Mouse (Mus musculus): ENCODE data around the gene Tfap4.
"Not testable (repeated sequence)": the region's sequence is repeated elsewhere in the genome, so short reads cannot be mapped to it uniquely, and the experiment has no call there.

The Tfap4 gene

DNA sequence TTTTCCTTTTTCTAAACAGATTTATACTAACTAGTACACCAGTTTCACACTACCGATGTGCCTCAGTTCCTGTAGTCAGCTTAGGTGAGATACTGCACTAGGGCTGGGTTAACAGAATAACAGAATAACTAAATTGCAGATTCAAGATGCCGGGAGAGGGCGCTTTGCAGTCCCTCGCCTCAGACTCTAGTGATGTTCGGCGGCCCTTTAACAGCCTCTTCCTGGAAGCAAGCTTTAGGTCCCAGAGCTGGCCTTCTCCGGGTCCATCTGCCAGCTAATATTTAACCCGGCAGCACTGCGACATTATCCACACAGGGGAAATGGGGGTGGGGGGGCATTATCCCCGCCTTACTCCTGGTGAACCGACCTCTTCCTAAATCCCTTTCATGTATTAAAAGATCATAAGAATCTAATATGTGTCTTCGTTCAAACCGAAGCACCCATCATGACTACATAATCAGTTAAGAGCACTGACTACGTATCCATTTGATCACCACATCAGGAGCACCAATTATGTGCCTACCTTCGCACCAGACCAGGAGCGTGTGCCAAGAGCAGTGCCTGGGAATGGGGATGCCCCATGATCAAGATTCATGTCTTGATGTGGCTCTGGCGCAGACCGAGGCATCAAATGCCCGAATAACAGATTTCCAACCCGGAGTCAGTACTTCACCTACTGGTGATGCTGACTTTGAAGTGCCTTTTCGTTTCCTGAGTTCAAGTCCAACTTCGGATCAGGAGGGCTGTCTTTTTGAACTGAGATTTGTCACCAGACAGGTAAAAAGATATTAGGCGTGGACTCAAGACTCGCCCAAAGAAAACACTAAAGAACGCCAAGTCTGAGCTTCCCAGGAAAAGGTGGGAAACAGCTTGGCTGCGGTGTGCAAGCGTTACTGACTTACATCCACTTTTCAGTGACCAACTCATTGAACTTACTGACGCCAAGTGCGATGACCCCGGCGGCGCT is 33.5 kb upstream of the Tfap4 start:
- peak; percentile 88 for DNase-seq

DNA sequence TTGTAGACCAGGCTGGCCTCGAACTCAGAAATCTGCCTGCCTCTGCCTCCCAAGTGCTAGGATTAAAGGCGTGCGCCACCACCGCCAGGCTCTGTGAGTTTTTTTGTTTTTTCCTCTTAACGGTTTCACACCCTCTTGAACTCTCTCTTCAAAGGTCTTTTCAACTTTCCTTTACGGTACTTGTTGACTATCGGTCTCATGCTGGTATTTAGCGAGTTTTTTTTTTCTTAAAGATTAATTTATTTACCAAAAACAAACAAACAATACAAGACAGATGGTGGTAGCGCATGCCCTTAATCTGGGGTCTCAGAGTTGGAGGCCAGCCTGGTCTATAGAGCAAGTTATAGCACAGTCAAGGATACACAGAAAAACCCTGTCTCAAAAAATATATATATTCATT is 30.6 kb upstream of the Tfap4 start:
- DNase-seq: no peak

DNA sequence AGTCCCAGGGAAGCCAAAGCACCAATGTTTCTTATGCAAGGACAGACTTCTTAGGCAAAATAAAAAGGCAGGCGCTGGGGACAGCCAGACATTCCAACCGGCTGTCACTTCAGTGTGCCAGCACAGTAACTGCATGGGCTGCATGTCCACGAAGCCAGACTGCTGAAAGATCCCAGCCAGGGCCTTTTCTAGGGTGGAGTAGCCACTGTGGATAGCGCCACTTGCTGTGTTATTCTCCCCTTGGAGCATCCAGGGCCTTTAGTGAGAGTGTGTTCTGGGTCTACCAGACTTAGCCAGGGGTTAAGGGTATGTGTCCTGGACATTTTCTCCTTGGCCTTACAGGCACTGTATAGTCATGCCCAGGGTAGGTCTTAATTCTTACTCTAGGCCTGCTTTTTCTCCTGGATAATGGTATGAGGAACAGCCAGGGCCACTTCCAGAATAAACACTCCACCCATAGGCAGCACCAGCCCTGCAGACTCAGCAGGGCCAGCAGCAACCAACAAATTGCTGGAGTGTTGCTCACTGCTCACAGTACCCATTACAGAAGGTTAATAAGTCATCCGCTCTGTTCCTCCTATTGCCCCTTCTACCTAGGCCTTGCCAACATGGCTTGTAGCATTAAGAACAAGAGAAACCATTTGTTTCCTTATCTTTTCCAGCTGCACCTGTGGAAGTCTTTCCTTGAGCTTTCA is 28.0 kb upstream of the Tfap4 start:
- peak; percentile 58 for DNase-seq

DNA sequence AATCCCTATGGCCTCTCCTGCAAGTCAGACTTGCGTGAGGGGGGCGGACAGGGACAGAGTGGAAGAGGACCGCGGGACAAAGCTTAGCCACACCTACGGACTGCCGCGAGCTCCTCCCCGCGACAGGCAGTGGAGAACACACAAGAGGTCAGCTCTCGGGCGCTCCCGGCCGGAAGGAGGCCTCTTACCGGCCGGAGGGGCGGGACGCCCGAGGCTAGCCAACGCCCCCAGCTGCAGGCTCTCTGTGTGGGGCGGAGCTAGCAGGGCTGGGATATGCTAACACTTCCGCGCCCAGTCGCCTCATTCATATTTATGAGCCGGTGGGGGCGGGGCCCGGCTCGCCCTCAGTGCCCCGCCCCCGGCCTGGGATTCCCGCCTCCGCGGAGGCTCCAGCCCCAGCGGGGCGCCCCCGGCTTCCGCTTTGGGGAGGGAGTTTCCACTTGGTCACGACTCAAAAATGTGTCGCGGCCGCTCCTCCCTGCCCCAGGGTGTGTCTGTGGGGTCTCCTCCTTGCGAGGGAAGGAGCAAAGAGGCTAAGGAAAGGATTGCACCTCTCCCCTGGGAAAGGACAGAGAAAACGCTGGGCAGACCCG is 27.0 kb upstream of the Tfap4 start:
- peak; percentile 99 for DNase-seq

DNA sequence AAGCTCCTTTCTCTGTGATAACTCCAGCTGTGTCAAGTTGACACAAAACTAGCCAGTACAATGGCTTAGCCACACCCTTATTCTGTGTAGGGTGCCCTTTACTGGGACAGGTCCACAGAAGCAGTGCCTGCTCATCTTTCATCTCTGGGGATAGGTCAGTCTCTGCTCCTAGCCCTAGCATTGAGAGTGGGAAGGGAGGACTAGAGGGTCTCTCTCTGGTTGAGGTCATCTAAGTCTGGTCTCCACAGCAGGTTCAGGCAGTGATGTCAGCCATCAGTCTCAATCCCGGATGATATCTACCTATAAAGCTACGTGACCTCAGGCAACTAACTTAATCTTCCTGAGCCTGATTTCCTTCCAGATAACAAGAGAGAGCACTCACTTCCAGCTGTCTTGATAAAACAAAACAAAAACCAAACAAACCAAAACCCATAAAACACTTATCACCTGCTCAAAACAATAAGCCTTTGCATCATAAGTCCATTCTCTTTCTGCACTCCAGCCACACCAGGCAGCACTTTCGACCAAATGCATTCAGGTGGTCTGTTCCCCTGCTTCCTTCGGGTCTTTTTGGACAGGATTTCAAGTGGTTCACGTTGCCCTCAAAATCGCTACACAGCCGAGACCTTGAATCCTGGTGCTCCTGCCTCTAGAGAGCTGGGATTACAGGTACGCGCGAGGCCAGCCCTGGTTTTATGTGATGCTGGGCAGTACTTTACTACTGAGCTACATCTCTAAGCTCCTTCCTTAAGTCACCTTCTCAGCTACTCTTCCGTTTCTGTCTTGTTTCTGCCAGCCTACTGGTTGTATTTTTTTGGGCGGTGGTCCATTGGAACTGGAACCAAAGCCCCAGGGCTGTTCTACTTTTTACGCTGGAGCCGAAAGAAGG is 26.2 kb upstream of the Tfap4 start:
- peak; percentile 46 for DNase-seq

DNA sequence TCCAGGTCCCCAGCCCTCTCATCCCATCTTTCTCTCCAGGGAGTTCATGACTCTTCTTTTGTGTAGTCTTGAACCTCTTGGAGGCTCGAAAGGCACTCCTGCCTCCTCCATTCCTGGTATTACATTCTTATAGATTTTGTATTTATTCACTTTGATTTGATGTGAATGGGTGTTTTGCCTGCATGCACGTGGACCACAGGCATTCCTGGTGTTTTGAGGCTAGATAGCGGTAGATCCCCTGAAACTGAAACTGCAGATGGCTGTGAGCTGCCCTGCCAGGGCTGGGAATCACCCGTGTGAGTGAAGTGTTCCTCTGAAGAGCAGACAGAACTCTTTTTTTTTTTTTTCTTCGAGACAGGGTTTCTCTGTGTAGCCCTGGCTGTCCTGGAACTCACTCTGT is 24.8 kb upstream of the Tfap4 start:
- no peak for DNase-seq

DNA sequence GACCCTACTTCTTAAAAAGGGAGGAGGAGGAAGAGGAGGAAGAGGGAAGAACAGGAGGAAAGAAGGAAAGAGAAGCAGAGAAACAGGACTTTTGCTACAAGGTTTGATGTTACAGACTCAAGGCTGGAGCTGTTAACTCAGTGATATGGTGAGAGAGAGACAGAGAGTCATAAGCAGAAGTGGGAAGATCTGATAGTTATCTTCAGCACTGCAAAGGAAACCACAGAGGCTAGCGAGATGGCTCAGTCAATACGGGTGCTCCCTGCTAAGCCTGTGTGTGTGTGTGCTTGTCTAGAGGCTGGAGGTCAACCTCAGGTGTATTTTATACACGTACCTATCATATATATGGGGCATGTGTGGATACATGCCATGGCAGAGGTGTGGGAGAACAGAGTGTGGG is 24.2 kb upstream of the Tfap4 start:
- DNase-seq: no peak

DNA sequence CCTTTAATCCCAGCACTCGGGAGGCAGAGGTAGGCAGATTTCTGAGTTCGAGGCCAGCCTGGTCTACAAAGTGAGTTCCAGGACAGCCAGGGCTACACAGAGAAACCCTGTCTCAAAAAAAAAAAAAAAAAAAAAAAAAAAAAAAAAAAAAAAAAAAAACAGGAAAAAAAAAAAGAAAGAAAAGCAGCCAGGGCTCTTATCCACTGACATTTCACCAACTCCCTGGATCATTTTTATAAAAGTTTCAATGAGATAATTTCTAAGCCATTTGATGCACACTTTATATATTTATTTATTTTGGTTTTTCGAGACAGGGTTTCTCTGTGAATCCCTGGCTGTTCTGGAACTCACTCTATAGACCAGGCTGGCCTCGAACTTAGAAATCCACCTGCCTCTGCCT is 21.5 kb upstream of the Tfap4 start:
- DNase-seq: not testable (repeated sequence)

DNA sequence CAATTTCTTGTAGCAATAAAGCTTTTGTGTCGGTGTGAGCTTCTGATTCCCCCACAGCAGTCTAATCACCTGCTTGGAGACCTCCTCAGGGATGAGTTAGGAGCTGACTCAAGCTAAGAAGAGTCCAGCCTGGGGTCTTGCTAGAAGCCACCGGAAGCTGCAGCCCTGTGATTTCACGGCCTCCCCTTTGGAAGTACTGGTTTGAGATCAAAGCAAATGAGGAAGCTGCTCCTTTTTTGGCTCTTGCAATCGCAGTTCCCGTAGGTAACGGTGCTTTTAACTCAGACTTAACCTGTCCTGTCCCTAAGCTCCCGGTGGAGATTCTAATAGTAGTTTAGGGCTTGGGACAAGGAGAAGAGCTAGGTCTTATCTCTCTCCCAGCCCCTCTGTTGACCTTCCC is 19.0 kb upstream of the Tfap4 start:
- DNase-seq: no peak

DNA sequence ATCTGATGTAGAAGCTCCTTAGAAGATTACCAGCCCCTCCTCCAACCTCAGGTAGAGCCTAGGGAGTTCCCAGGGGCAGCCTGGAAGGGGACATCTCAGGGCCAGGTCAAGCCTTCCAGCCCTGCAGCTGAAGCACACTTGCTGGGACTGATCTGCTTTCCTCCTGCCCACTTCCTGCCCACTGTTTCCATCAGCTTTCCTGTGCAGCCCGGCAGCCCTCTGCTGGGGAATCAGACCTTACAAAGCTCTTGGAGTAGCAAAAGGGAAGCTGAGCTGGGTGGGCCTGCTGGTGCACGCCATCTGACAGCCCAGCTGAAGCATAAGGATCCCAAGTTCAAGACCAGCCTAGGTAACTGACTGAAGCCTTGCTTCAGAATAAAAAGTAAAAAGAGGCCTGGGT is 17.2 kb upstream of the Tfap4 start:
- DNase-seq: no peak

DNA sequence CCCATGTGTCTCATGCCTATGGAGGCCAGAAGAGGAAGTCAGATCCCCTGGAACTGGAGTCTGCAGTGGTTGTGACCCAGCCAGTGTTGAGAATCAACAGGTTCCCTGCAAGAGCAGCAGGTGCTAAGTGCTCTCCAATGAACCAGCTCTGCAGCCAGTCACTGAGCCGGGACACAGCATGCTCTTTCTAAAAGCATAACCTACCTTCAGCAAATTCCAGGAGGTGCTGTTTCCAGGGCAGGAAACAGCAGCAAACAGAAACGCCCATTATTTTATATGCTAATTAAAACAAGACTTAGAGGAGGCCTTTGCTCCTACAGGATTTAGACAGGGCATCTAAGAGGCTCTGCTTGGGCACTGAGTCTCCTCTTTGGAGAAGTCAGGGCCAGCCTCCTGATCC is 16.4 kb upstream of the Tfap4 start:
- DNase-seq: no peak

DNA sequence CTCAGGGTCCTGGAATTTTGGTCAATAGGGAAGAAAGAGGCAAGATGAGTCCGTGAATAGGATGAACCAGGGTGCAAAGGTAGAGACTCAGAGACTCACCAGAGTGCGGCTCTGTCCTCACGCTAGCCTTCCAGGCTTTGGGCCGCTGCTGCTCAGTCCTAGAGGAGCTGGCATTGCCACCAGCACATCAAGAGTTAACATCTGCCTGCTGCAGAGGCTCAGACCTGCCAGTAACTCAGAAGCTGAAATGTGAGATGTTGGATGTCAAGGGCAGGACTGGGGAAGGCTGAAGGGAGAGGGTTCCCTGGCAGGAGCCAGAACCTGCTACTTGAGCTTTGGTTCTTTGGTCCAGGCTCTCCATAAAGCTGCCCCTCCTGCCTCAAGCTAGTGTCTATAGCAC is 11.1 kb upstream of the Tfap4 start:
- no peak for DNase-seq

DNA sequence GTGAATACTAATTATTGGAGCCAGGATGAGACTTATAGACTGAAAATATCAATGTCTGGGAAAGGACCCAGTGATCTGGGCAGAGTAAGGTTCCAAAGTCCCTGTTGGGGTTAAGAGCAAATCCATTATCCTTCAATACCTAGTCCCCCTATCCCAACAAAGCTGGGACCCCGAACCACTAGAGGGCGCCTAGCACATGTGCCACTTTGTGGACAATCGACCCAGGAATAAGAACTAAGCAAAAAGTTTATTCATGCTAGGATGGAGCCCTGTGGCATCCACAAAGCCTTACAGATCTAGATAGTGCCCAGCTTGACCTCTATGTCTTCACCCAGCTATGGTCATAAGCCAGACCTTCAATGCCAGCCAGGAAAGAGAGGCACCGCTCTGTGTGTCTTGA is 8.3 kb upstream of the Tfap4 start:
- DNase-seq: peak; percentile 95

DNA sequence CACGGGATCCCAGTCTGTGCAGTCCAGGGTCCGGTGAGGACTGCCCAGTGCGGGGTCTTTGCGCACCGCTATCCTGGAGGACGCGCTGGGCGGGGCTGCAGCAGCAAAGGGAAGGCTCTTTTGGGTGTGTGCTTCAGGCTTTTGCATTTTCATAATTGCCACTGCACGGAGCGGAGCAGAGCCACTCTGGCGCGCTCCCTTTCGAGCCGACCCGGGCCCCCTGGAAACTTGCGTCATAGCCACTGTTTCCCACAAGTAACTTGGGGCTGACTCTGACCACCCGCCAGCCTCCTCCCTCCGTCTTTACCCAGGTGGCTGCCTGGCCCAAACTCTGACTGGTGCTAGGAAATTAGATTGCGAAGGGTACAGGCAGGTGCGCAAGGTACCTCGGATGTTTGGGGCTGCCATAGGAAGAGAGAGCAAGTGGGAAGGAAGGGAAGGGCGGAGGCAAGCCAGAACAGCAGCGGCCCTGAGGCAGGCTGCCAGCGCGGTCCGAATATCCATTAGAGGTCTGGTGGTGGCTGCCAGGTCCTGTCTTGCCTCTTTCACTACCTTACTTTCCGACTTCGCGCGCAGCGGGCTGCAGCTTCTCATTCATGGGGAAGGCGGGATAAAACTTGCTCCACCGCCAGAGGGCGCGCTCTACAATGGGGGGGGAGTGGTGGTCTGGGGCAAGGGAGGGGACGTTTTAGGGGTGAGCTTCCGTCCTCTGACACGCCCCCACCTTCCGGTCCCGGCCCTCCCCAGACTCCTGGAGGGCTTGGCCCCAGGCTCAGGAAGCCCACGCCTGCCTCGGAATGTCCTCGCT is 695 bp upstream of the Tfap4 start:
- DNase-seq: peak; percentile 81

DNA sequence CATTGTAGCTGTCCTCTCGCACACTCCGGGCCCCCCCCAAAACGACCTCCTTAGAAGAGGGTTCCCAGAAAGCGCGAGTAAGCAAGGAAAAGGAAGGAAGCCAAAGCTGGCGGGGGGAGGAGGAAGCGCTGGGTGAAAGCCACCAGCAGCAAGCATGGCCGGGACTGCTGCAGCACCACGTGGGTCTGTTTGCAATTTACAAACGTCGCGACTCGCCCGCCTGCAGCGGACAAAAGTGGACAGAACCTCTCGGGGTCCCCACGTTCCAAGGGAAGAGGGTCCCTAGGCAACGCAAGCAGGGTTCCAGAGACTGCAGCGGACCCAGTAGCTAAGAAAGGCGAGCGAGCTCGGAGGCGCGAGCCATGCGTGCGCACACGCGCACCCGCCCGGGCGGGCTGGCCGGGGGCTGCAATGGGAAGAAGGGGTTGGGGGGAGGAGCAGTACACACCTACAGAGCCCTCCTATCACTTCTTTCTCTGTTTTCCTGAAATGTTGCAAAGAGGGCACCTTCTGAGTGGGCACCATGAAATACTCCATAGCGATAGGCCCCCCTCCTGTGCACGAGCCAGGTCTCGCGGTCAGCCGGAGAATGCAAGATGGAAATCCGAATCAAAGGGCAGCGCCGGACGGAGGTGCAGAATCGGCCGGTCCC is 548 bp downstream of the Tfap4 start:
- peak; percentile 84 for DNase-seq

DNA sequence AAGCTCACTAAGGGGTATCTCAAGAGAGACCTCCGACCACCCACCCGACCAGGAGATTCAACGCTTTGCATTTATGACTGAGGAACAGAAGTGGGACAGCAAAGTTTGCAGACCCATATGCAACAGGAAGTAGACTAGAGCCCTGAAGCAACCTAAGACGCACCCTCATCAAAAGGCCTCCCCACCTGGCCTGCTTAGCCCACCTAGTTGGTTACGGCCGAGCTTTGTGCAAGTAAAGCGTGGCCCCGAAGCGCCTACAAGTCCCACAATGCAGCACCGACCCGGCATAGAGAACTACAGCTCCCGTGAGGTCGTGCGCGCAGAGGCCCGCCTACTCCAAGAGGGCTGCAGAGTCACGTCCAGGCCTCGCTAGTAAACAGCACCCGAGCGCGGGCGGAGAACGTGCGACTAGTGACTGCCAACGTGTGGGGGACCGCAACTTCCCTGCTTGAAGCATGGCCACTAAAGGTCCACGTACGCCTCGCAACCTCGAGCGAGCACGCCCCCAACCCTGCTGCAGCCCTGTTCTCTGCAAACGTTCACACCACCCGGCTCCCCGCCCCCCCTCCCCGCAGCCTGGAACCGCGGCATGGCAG is 1.2 kb downstream of the Tfap4 start:
- peak; percentile 94 for DNase-seq

DNA sequence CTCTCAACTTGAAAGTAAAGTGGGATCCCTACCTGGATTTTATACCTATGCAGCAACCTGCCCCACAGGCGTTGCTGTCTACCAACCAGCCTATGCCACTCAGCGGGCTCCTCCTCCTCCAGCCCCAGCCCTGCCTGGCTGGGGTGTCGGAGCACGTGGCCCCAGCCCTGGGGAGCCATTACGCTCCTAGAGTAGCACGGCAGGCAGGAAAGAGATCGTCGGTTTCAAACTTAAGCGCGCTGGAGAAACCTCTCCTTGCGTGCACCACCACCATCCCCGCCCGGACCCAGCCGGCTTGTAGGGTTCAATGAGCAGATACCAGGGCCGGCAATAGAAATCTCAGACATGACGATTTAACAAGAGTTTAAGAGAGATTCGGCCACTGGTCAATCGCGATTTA is 1.7 kb downstream of the Tfap4 start:
- DNase-seq: peak; percentile 82

DNA sequence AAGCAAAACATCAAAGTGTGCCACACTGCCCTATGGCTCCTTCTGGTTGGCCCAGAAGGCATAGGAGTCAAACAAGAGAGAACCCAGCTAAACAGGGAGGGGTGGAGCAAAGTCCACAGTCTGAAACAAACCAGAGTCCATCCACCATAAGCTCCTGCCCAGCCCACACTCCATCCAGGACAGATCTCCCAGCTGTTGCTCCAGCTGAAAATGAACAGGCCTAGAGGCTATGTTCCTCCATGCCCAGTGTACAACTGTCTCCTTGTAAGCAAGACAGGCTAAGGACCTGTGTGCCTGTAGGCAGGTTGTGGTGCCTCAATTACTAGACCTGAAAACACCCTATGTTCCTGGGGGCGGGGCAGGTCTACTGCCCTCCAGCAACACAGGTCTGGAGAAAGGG is 2.6 kb downstream of the Tfap4 start:
- peak; percentile 57 for DNase-seq

DNA sequence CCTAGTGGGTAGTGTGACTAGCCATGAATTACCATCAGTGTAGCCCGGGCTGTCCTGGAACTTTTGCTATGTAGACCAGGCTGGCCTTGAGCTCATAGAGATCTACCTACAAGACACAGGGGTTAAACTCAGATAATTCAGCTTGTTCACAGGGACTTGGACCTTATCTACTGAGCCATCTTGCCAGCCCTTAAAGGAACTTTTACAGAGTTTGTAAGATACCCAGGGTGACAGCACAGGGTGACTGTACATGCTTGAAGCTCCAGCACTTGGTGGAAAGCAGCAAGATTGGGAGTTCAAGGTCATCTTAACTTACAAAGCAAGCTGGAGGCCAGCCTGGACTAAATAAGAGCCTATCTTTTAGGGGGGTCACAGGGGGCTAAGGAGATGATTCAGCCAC is 4.1 kb downstream of the Tfap4 start:
- no peak for DNase-seq

DNA sequence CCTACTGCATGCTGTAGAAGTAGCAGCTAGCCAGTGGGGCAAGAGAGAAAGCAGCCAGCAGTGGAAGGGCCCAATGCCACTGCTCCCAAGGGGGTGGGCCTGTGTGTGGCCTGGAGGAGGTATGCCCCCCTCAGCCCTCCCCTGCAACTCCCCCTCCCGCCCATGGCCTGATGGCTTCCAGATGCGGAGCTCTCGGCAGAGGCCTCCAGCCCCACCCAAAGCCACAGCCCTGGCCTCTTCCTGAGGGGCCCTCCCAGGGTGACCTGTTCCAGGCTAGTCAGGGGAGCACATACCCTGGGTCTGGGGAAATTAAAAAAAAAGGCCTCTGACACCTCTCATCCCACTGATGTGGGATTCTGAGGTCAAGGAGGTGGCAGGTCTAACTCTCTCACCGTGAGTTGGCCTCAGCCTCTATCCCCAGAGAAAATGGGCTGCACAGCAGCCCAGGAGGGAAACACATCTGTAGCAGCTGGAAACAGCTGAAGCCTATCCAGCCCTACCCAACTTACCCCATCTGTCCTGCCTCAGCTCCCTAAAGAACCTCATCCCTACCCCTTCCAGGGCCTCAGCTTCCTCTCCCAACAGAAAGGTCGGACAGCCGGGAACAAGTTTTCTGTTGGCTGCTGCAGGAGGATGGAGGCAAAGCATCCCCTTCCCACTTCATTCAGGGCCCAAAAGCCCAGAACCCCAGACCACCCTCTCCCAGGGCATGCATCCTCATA is 6.7 kb downstream of the Tfap4 start:
- no peak for DNase-seq

Measured in kidney, postnatal 10 days (tissue).